Mouse (Mus musculus): ENCODE measurements at regions not wholly inside any gene's neighbourhood (a gene's known extent, or its start where the extent isn't known, plus 50 kb on each side); places are given as distances from the start of the nearest gene placed in this dataset.

GRCm38 (mm10) chr5:82472146-82472545 lies 882.8 kb downstream of the Tecrl start:
- no peaks in the 10 kb centered on the region for H3K27me3 ChIP-seq (ENCODE audit: control insufficient read depth, insufficient read depth, low read length)
- no peaks in the 10 kb centered on the region for H3K36me3 ChIP-seq (ENCODE audit: control insufficient read depth, insufficient read depth, low read length)
- no peaks in the 10 kb centered on the region for H3K9me3 ChIP-seq (ENCODE audit: control insufficient read depth, low read depth, low read length)
- ATAC-seq (ENCODE audit: insufficient number of reproducible peaks, insufficient read depth, low FRiP score, low read depth) = no peak
- no peak overlapping the region for H3K4me2 ChIP-seq (replicated peaks; ENCODE audit: low read depth, low read length)
- H3K27ac ChIP-seq (ENCODE audit: low read length) = no peak overlapping the region
- H3K4me1 ChIP-seq (ENCODE audit: control insufficient read depth, insufficient read depth, low read length) = no peaks in the 10 kb centered on the region
- no peak overlapping the region for H3K4me3 ChIP-seq (ENCODE audit: low read depth, low read length)
- H3K9ac ChIP-seq (replicated peaks; ENCODE audit: low read depth, low read length) = no peak overlapping the region
- 75% methylated on average over 2 of the region's 2 CpGs for WGBS

- Histone ChIP-seq H3K36me3 (ENCODE audit: control insufficient read depth, insufficient read depth, low read length) (no peaks in the 10 kb centered on the region), H3K9ac (replicated peaks; ENCODE audit: low read depth, low read length) (no peak overlapping the region), H3K27ac (ENCODE audit: low read length) (no peak overlapping the region), H3K4me2 (replicated peaks; ENCODE audit: low read depth, low read length) (no peak overlapping the region), H3K27me3 (ENCODE audit: control insufficient read depth, insufficient read depth, low read length) (no peaks in the 10 kb centered on the region), H3K4me3 (ENCODE audit: low read depth, low read length) (no peak overlapping the region), H3K4me1 (ENCODE audit: control insufficient read depth, insufficient read depth, low read length) (no peaks in the 10 kb centered on the region), H3K9me3 (ENCODE audit: control insufficient read depth, low read depth, low read length) (no peaks in the 10 kb centered on the region)
- WGBS = 96% methylated on average over 2 of the region's 2 CpGs
- no peak for ATAC-seq (ENCODE audit: insufficient number of reproducible peaks, insufficient read depth, low FRiP score, low read depth)
These were observed 890.7 kb downstream of the Tecrl start for GRCm38 (mm10) chr5:82464272-82464671.

GRCm38 (mm10) chr5:82441288-82441687 lies 913.7 kb downstream of the Tecrl start:
- no peak overlapping the region for H3K4me2 ChIP-seq (replicated peaks; ENCODE audit: low read depth, low read length)
- H3K27ac ChIP-seq (ENCODE audit: low read length) = no peak overlapping the region
- no peaks in the 10 kb centered on the region for H3K27me3 ChIP-seq (ENCODE audit: control insufficient read depth, insufficient read depth, low read length)
- no peaks in the 10 kb centered on the region for H3K36me3 ChIP-seq (ENCODE audit: control insufficient read depth, insufficient read depth, low read length)
- H3K9ac ChIP-seq (replicated peaks; ENCODE audit: low read depth, low read length) = no peak overlapping the region
- 59% methylated on average over 4 of the region's 4 CpGs for WGBS
- no peaks in the 10 kb centered on the region for H3K9me3 ChIP-seq (ENCODE audit: control insufficient read depth, low read depth, low read length)
- no peak overlapping the region for H3K4me3 ChIP-seq (ENCODE audit: low read depth, low read length)
- H3K4me1 ChIP-seq (ENCODE audit: control insufficient read depth, insufficient read depth, low read length) = no peaks in the 10 kb centered on the region
- ATAC-seq (ENCODE audit: insufficient number of reproducible peaks, insufficient read depth, low FRiP score, low read depth) = no peak

- 71% methylated on average over 2 of the region's 2 CpGs for WGBS
- H3K27ac ChIP-seq (ENCODE audit: low read length) = no peak overlapping the region
- H3K4me3 ChIP-seq (ENCODE audit: low read depth, low read length) = no peak overlapping the region
- H3K9me3 ChIP-seq (ENCODE audit: control insufficient read depth, low read depth, low read length) = no peaks in the 10 kb centered on the region
- no peak for ATAC-seq (ENCODE audit: insufficient number of reproducible peaks, insufficient read depth, low FRiP score, low read depth)
- no peaks in the 10 kb centered on the region for H3K4me1 ChIP-seq (ENCODE audit: control insufficient read depth, insufficient read depth, low read length)
- no peaks in the 10 kb centered on the region for H3K36me3 ChIP-seq (ENCODE audit: control insufficient read depth, insufficient read depth, low read length)
- no peak overlapping the region for H3K9ac ChIP-seq (replicated peaks; ENCODE audit: low read depth, low read length)
- H3K4me2 ChIP-seq (replicated peaks; ENCODE audit: low read depth, low read length) = no peak overlapping the region
- H3K27me3 ChIP-seq (ENCODE audit: control insufficient read depth, insufficient read depth, low read length) = no peaks in the 10 kb centered on the region
These were observed 914.9 kb downstream of the Tecrl start for GRCm38 (mm10) chr5:82440126-82440525.

- ATAC-seq (ENCODE audit: insufficient number of reproducible peaks, insufficient read depth, low FRiP score, low read depth) = no peak
- no peaks in the 10 kb centered on the region for H3K27me3 ChIP-seq (ENCODE audit: control insufficient read depth, insufficient read depth, low read length)
- H3K9me3 ChIP-seq (ENCODE audit: control insufficient read depth, low read depth, low read length) = no peaks in the 10 kb centered on the region
- H3K9ac ChIP-seq (replicated peaks; ENCODE audit: low read depth, low read length) = no peak overlapping the region
- no peak overlapping the region for H3K4me3 ChIP-seq (ENCODE audit: low read depth, low read length)
- H3K36me3 ChIP-seq (ENCODE audit: control insufficient read depth, insufficient read depth, low read length) = no peaks in the 10 kb centered on the region
- H3K4me2 ChIP-seq (replicated peaks; ENCODE audit: low read depth, low read length) = no peak overlapping the region
- H3K27ac ChIP-seq (ENCODE audit: low read length) = no peak overlapping the region
- H3K4me1 ChIP-seq (ENCODE audit: control insufficient read depth, insufficient read depth, low read length) = no peaks in the 10 kb centered on the region
These were observed 934.6 kb downstream of the Tecrl start for GRCm38 (mm10) chr5:82420396-82420795.

- Histone ChIP-seq H3K4me3 (ENCODE audit: low read depth, low read length) (no peak overlapping the region), H3K9ac (replicated peaks; ENCODE audit: low read depth, low read length) (no peak overlapping the region), H3K27ac (ENCODE audit: low read length) (no peak overlapping the region), H3K9me3 (ENCODE audit: control insufficient read depth, low read depth, low read length) (no peaks in the 10 kb centered on the region), H3K4me2 (replicated peaks; ENCODE audit: low read depth, low read length) (no peak overlapping the region), H3K36me3 (ENCODE audit: control insufficient read depth, insufficient read depth, low read length) (no peaks in the 10 kb centered on the region), H3K4me1 (ENCODE audit: control insufficient read depth, insufficient read depth, low read length) (no peaks in the 10 kb centered on the region), H3K27me3 (ENCODE audit: control insufficient read depth, insufficient read depth, low read length) (no peaks in the 10 kb centered on the region)
- ATAC-seq (ENCODE audit: insufficient number of reproducible peaks, insufficient read depth, low FRiP score, low read depth) = no peak
- 66% methylated on average over 5 of the region's 5 CpGs for WGBS
These were observed 958.3 kb downstream of the Tecrl start for GRCm38 (mm10) chr5:82396632-82397234.

GRCm38 (mm10) chr5:82361624-82362023 lies 993.4 kb downstream of the Tecrl start:
- ATAC-seq (ENCODE audit: insufficient number of reproducible peaks, insufficient read depth, low FRiP score, low read depth) = no peak
- H3K4me3 ChIP-seq (ENCODE audit: low read depth, low read length) = no peak overlapping the region
- WGBS = 57% methylated on average over 3 of the region's 3 CpGs

GRCm38 (mm10) chr5:82356336-82356735 lies 998.7 kb downstream of the Tecrl start:
- H3K4me2 ChIP-seq (replicated peaks; ENCODE audit: low read depth, low read length) = no peak overlapping the region
- no peaks in the 10 kb centered on the region for H3K36me3 ChIP-seq (ENCODE audit: control insufficient read depth, insufficient read depth, low read length)
- no peak overlapping the region for H3K4me3 ChIP-seq (ENCODE audit: low read depth, low read length)
- no peak overlapping the region for H3K9ac ChIP-seq (replicated peaks; ENCODE audit: low read depth, low read length)
- no peaks in the 10 kb centered on the region for H3K9me3 ChIP-seq (ENCODE audit: control insufficient read depth, low read depth, low read length)
- no peaks in the 10 kb centered on the region for H3K4me1 ChIP-seq (ENCODE audit: control insufficient read depth, insufficient read depth, low read length)
- no peak overlapping the region for H3K27ac ChIP-seq (ENCODE audit: low read length)
- WGBS = 88% methylated on average over 5 of the region's 5 CpGs
- no peaks in the 10 kb centered on the region for H3K27me3 ChIP-seq (ENCODE audit: control insufficient read depth, insufficient read depth, low read length)
- ATAC-seq (ENCODE audit: insufficient number of reproducible peaks, insufficient read depth, low FRiP score, low read depth) = no peak

More at GRCm38 (mm10) chr5:82361624-82362023, 993.4 kb downstream of the Tecrl start:
- Histone ChIP-seq H3K36me3 (ENCODE audit: control insufficient read depth, insufficient read depth, low read length) (no peaks in the 10 kb centered on the region), H3K27me3 (ENCODE audit: control insufficient read depth, insufficient read depth, low read length) (no peaks in the 10 kb centered on the region), H3K27ac (ENCODE audit: low read length) (no peak overlapping the region), H3K4me2 (replicated peaks; ENCODE audit: low read depth, low read length) (no peak overlapping the region), H3K9ac (replicated peaks; ENCODE audit: low read depth, low read length) (no peak overlapping the region), H3K9me3 (ENCODE audit: control insufficient read depth, low read depth, low read length) (no peaks in the 10 kb centered on the region), H3K4me1 (ENCODE audit: control insufficient read depth, insufficient read depth, low read length) (no peaks in the 10 kb centered on the region)

- H3K27ac ChIP-seq (ENCODE audit: low read length) = no peak overlapping the region
- no peak overlapping the region for H3K4me2 ChIP-seq (replicated peaks; ENCODE audit: low read depth, low read length)
- no peak overlapping the region for H3K4me3 ChIP-seq (ENCODE audit: low read depth, low read length)
- no peaks in the 10 kb centered on the region for H3K4me1 ChIP-seq (ENCODE audit: control insufficient read depth, insufficient read depth, low read length)
- no peak overlapping the region for H3K9ac ChIP-seq (replicated peaks; ENCODE audit: low read depth, low read length)
- H3K27me3 ChIP-seq (ENCODE audit: control insufficient read depth, insufficient read depth, low read length) = no peaks in the 10 kb centered on the region
- no peaks in the 10 kb centered on the region for H3K36me3 ChIP-seq (ENCODE audit: control insufficient read depth, insufficient read depth, low read length)
- H3K9me3 ChIP-seq (ENCODE audit: control insufficient read depth, low read depth, low read length) = no peaks in the 10 kb centered on the region
- no peak for ATAC-seq (ENCODE audit: insufficient number of reproducible peaks, insufficient read depth, low FRiP score, low read depth)
- 69% methylated on average over 2 of the region's 2 CpGs for WGBS
These were observed 1003.9 kb downstream of the Tecrl start for GRCm38 (mm10) chr5:82351089-82351488.

Data from stomach, embryonic 14.5 days (tissue).